Mouse (Mus musculus): ENCODE measurements around the gene H2al1b.
A peak's percentile ranks its signal among the peaks of the same experiment; 100 is the strongest.

The H2al1b gene

DNA sequence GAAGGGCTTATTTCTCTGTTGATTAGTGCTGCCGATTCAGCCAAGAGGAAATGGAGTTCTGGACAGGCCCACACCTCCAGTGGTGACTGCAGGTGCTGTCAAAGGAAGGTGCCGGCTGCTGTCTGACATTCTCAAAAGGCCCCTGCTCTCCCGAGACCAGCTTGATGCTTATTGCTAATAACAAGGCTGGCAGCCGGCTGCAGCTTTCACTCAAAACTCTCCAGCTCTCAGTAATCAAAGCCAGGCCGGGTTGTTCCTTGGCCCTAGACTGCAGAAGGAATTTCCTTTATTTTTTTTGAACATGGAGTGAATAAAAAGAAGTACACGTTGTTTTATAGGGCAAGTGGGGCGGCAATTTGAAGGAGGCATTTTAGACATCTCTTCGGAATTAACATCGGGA is 43.5 kb downstream of the H2al1b start:
- peak; percentile 30 for DNase-seq (ENCODE audit: low read depth, low spot score)

DNA sequence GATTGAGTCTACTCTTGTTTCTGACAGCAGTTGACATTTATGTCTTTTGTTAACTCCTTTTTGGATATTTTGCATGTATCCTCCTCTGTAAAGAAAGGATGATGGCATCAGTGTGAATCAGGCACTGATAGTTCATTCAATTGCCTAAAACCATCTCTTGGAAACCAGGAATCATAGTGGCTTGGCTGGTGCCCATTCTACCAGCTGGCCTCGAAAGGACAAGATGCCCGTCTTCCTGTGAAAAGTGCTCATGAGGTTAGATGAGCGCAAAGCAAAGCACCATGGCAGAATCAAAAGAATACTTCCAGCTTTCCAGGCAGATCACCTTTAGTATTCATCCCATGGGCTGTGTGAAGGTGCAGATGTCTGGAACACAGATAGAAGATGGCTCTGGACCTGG is 44.5 kb downstream of the H2al1b start:
- DNase-seq (ENCODE audit: low read depth, low spot score) = peak; percentile 16
